Comparison of ENCODE assay signal across 8 mouse cellular contexts in genomic region chr1:54925971-54926771, GRCm38 (mm10). TPM values are rescaled to one million over a fixed set of nuclear protein-coding genes. Genes with fewer than 3 reads are reported as not detected.
DNase-seq lines count a peak whose midpoint lies in the region; ATAC-seq and TF ChIP-seq lines count a peak whose summit lies in the region.

Gene Ankrd44 (minus strand): TSS chr1:54926387.

- DNase-seq in CD4-positive helper T cell, adult 2 months (ENCODE audit: low read depth, low spot score), result peak; percentile 88
- peak; percentile 87 for DNase-seq in brain, embryonic 14.5 days (ENCODE audit: low read depth)
- DNase-seq in forebrain, embryonic 10.5 days (ENCODE audit: extremely low spot score, low spot score), result peak; percentile 79
- peak; percentile 86 for DNase-seq in kidney, postnatal 0 days (ENCODE audit: low spot score)
- peak; percentile 37 for DNase-seq in liver, embryonic 13.5 days
- DNase-seq in naive thymus-derived CD4-positive, alpha-beta T cell, adult 2 months (ENCODE audit: low read depth), result peak; percentile 89
- DNase-seq in spleen, postnatal 4 days (ENCODE audit: low spot score in 2 of 2), result peak; percentile 77 to 89

- WGBS in forebrain, embryonic 10.5 days, result under 1% methylated on average over 79 of the region's 94 CpGs
- under 1% methylated on average over 75 of the region's 94 CpGs for WGBS in heart, embryonic 13.5 days
- under 1% methylated on average over 91 of the region's 94 CpGs for WGBS in kidney, postnatal 0 days
- WGBS in liver, embryonic 13.5 days (ENCODE audit: insufficient replicate concordance), result under 1% methylated on average over 78 of the region's 94 CpGs

- 0 out of 2 replicates have a peak, but pooled peaks have one; percentile 56 for TF ChIP-seq POLR2A in brain, embryonic 14.5 days (IDR thresholded peaks at IDR 0.05; ENCODE audit: borderline replicate concordance, extremely low read depth, insufficient read depth, insufficient read length, poor library complexity, severe bottlenecking)

- TF ChIP-seq CTCF in brain, embryonic 14.5 days (IDR thresholded peaks at IDR 0.05; ENCODE audit: borderline replicate concordance, extremely low read depth, insufficient read depth, insufficient read length), result peak; percentile 39; the same call in 1 of the 2 replicates
- TF ChIP-seq CTCF in kidney, postnatal 0 days (IDR thresholded peaks at IDR 0.05; ENCODE audit: low read depth), result peak; percentile 42; the same call in 1 of the 2 replicates

- H3K9me3 ChIP-seq in forebrain, embryonic 10.5 days, result no peaks in the 10 kb centered on the region
- H3K9me3 ChIP-seq in heart, embryonic 13.5 days, result no peaks in the 10 kb centered on the region
- H3K9me3 ChIP-seq in kidney, postnatal 0 days (replicated peaks; ENCODE audit: low read length), result no peaks in the 10 kb centered on the region
- no peaks in the 10 kb centered on the region for H3K9me3 ChIP-seq in liver, embryonic 13.5 days (replicated peaks)

- peaks cover 30% of the 10 kb centered on the region for H3K4me1 ChIP-seq in forebrain, embryonic 10.5 days
- H3K4me1 ChIP-seq in heart, embryonic 13.5 days, result peaks cover 50% of the 10 kb centered on the region
- no peaks in the 10 kb centered on the region; the same call in 1 of the 2 replicates for H3K4me1 ChIP-seq in kidney, postnatal 0 days (replicated peaks; ENCODE audit: insufficient read depth, low read length)
- H3K4me1 ChIP-seq in liver, embryonic 13.5 days (replicated peaks), result peaks cover 43% of the 10 kb centered on the region

- peak within 1 kb of the TSS; percentile 87 for H3K27ac ChIP-seq in forebrain, embryonic 10.5 days
- H3K27ac ChIP-seq in heart, embryonic 13.5 days (replicated peaks), result peak within 1 kb of the TSS; percentile 89
- H3K27ac ChIP-seq in kidney, postnatal 0 days, result peak within 1 kb of the TSS; percentile 76
- H3K27ac ChIP-seq in liver, embryonic 13.5 days, result peak within 1 kb of the TSS; percentile 58; the same call in 1 of the 2 replicates

- peaks cover 34% of the 10 kb centered on the region for H3K27me3 ChIP-seq in forebrain, embryonic 10.5 days (ENCODE audit: poor library complexity, severe bottlenecking)
- H3K27me3 ChIP-seq in heart, embryonic 13.5 days (replicated peaks), result no peaks in the 10 kb centered on the region
- no peaks in the 10 kb centered on the region for H3K27me3 ChIP-seq in kidney, postnatal 0 days (ENCODE audit: insufficient read depth, low read length)
- peaks cover 44% of the 10 kb centered on the region for H3K27me3 ChIP-seq in liver, embryonic 13.5 days

- peak within 1 kb of the TSS; percentile 93 for H3K4me2 ChIP-seq in heart, embryonic 13.5 days
- H3K4me2 ChIP-seq in kidney, postnatal 0 days (ENCODE audit: low read length), result peak within 1 kb of the TSS; percentile 80
- peak within 1 kb of the TSS; percentile 82 for H3K4me2 ChIP-seq in liver, embryonic 13.5 days

- H3K36me3 ChIP-seq in forebrain, embryonic 10.5 days (replicated peaks), result no peaks in the 10 kb centered on the region
- H3K36me3 ChIP-seq in heart, embryonic 13.5 days, result no peaks in the 10 kb centered on the region
- H3K36me3 ChIP-seq in kidney, postnatal 0 days (ENCODE audit: insufficient read depth, low read length), result no peaks in the 10 kb centered on the region
- no peaks in the 10 kb centered on the region for H3K36me3 ChIP-seq in liver, embryonic 13.5 days

- peak within 1 kb of the TSS; percentile 87 for H3K4me3 ChIP-seq in forebrain, embryonic 10.5 days
- H3K4me3 ChIP-seq in heart, embryonic 13.5 days, result peak within 1 kb of the TSS; percentile 93
- peak within 1 kb of the TSS; percentile 90 for H3K4me3 ChIP-seq in kidney, postnatal 0 days (replicated peaks; ENCODE audit: low read depth, low read length)
- H3K4me3 ChIP-seq in liver, embryonic 13.5 days (replicated peaks), result peak within 1 kb of the TSS; percentile 73

- peak; percentile 70 for ATAC-seq in heart, embryonic 13.5 days (ENCODE audit: extremely low read depth, insufficient number of reproducible peaks, low FRiP score, low TSS enrichment)
- ATAC-seq in kidney, postnatal 0 days (replicated peaks; ENCODE audit: low FRiP score, low read depth), result peak; percentile 93
- peak; percentile 81 for ATAC-seq in liver, embryonic 13.5 days (ENCODE audit: low read depth)

- H3K9ac ChIP-seq in heart, embryonic 13.5 days, result peak within 1 kb of the TSS; percentile 93
- peak within 1 kb of the TSS; percentile 86 for H3K9ac ChIP-seq in kidney, postnatal 0 days (ENCODE audit: low read depth, low read length)
- peak within 1 kb of the TSS; percentile 75 for H3K9ac ChIP-seq in liver, embryonic 13.5 days

RNA-seq across cellular contexts. Expression of gene Ankrd44, which starts in this region (rescaled TPM):
- 51.3 and 55.5 TPM in 2 replicates for polyA plus RNA-seq in brain, embryonic 14.5 days (2012; rRNA removed)
- polyA plus RNA-seq in forebrain, embryonic 10.5 days (2016; fragmentation: Nextera tagmentation; extraction: Ambion mirVana), result 13.8 and 15.2 TPM in 2 replicates
- 5.9 and 6.3 TPM in 2 replicates for polyA plus RNA-seq in heart, embryonic 13.5 days (2015; fragmentation: Nextera tagmentation; extraction: Ambion mirVana)
- polyA plus RNA-seq in kidney, postnatal 0 days (2015; fragmentation: Nextera tagmentation; extraction: Ambion mirVana), result 4.3 and 4.5 TPM in 2 replicates
- 3.0 and 3.6 TPM in 2 replicates for polyA plus RNA-seq in liver, embryonic 13.5 days (2015; fragmentation: Nextera tagmentation; extraction: Ambion mirVana)

Comparison
In these comparisons a context has a peak if more than half of its experiments do, and no peak if none do; other contexts are left out.
1. Peak in every context shown above with its lines: DNase-seq, ATAC-seq, H3K4me3 ChIP-seq and H3K27ac ChIP-seq.
2. DNase-seq: peak in every context shown above with its lines; median percentile 89 in naive thymus-derived CD4-positive, alpha-beta T cell, adult 2 months; 88 in CD4-positive helper T cell, adult 2 months; 87 in brain, embryonic 14.5 days; 86 in kidney, postnatal 0 days; 83 in spleen, postnatal 4 days; 79 in forebrain, embryonic 10.5 days; 37 in liver, embryonic 13.5 days.